Mouse (Mus musculus) thymus, postnatal 25 days (tissue): ENCODE measurements around the gene Fam133b.

ENCODE experiments used
- DNase-seq: peaks from one replicate; pipeline ENCODE4 v3.0.0; 2022

The Fam133b gene

DNA sequence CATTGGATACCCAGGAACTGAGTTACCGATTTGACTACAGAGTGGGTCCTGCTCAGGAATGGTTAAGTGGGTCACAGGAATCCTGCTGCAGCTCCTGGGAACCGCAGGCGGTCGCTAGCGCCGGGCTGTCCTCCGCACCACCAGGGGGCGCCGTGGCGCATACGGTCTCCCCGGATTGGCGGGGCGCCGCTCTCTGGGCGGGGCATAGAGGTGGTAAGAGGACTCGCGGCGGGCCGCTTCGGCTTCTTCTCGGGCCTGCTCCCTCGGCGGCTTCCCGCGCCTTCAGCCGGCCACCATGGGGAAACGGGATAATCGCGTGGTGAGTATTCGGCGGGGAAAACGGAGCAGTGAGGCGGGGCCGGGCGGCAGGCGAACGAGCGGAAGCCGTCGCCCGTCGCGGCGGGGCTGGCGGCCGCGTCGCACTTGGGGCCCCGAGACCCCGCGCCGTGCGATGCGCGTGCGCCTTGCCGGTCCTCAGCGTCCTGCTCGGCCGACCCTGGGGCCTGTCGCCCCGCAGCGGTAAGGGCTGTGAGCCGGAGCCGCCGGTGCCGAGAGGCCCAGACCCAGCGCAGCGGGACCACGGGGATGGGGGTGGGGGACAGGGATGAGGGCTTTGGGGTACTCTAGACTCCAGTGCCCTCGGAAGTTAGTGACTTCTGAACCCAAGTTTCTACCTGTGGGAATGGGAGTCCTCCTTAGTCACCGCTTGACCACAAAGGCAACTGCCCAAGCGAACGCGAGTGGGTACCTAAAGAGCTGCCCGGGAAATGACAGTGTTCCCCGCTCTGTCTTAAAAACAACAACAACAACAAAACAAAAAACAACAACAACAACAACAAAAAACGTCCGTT is at the start of gene Fam133b:
Fam133b (plus strand) TSS at position 205 of the 851 bp plus-strand sequence.
- peak; percentile 96 for DNase-seq

DNA sequence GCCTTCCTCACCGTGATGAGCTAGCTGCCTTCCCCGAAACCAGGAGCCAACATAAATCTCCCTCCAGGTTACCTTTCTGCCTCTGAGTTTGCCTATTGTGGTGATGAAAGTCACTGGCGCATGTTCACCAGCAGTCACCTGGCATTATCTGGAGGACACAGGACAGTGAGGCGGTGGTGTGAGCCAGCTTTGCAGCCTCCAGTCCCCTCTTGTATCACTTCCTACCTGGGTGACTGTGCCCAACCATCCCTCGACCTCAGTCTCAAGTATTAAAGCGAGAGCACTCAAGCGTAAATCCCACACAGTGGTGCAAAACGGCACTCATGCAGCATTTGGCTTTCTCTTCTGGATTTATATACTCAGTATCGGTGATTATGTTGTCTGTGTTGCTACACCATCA is 49.7 kb upstream of the Fam133b start:
- DNase-seq = no peak

DNA sequence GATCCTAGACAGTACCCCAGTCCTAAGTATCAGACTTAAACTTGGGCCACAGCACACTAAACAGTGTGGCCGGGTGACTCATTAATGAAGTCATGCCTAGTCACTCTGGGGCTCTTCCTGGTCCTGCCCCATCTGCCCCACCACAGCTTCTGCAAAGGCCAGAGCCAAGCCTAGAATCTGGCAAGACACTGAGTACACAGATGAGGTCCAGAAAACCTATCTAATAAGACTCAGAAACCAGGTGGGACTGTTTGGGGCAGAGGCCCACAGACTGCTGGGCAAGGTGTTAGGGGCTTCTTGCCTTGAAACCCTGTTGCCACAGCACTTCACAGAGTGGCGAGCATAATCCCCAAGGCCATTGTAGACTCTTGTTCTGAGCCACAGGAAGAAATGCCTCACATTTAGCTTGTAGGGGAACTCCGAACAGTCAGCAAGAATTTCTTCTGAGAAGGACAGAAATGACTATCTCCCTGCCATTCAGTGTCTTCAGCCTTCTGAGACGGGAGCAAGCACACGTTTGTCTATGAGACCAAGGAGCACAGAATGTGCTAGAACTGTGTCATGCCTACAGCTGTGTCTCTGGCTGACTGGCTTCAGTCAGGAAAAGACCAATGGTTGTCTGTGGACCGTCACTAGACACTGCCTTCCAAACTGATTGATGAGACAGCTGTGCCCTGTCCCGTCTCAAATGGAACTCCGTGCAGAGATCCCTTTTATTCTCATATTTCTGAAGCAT is 49.0 kb upstream of the Fam133b start:
- DNase-seq = no peak

DNA sequence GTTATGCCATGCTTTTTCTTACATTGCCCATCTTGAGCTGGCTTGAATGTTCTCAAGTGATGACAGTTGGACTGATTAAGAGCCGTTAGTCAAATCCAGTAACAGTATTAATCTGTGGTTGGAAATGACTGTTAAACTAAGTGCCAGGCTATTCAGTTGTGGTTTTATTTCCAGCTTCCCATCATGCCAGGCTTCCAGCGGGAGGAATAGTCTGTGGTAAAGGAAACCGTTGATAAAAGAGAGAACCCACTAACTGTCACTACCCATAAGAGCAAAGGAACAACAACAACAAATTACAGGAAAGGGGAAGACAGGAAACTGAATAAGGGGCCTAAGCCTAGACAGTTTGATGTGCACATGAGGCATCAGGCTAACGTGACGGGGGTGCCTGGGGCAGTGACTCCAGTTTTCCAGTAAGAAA is 46.1 kb upstream of the Fam133b start:
- peak; percentile 38 for DNase-seq

DNA sequence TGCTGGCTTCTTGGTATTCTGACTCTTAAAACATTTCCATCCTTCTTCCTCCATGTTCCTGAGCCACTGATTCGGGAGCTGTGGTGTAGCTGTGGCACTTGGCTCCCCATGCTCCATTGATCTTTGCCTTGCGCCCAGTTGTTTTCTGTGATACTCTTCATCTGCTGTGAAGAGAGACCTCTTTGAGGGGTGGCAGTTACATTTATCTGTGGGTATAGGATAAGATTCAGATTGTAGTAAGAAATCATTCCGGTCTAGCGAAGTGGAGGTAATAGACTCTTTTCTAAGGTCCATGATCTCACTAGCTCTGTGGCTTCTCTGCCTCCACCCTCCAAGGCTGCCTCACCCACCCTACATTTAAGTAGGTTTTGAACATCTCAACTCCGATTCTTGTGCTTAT is 43.3 kb upstream of the Fam133b start:
- DNase-seq = no peak

DNA sequence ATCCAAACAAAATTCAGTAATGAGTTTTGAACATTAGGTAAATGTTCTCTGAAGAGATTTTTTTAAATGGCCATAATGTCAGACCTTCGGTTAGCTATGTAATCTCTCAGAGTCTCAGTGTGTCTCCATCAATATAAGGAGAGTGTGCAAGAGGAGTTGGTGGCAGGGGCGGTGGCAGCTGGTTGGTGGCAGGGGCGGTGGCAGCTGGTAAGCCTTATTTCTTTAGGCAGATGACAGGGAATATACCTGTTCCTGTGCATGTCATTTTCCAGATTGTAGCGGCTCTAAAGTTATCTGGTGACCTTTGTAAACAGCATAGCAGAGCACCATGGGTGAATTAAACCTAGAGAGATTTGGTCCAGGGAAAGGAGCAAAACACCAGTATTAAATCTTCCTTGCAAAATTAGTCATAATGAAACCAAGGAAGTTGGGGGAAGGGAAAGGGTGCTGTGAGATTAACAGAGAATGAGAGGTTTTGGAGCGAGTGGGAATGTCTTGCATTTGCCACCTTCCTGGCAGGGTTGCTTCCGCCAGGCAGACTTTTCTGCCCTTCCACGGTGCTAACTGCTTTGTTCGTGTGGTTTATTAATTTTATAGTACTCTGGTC is 42.6 kb upstream of the Fam133b start:
- DNase-seq = no peak

DNA sequence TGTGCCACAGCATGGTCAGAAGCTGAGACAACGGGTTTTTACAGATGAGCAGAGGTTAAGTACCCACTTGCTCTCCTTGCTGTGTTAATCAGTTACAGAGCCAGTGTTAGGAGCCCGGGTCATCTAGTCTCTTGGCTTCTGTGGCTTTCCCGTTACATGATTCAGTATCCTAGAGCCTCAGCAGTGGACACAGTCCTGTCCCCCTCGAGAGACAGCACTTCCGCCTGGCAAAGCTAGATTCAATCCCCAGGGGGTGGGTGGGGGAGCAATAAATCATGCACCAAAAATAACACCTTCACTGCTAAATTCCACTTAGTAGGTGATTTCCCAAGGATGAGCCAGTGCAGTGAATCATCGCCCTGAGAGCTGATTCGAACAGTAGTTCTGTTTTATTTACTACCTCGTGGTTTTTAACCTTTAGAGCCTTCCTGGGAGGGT is 42.0 kb upstream of the Fam133b start:
- DNase-seq = no peak

DNA sequence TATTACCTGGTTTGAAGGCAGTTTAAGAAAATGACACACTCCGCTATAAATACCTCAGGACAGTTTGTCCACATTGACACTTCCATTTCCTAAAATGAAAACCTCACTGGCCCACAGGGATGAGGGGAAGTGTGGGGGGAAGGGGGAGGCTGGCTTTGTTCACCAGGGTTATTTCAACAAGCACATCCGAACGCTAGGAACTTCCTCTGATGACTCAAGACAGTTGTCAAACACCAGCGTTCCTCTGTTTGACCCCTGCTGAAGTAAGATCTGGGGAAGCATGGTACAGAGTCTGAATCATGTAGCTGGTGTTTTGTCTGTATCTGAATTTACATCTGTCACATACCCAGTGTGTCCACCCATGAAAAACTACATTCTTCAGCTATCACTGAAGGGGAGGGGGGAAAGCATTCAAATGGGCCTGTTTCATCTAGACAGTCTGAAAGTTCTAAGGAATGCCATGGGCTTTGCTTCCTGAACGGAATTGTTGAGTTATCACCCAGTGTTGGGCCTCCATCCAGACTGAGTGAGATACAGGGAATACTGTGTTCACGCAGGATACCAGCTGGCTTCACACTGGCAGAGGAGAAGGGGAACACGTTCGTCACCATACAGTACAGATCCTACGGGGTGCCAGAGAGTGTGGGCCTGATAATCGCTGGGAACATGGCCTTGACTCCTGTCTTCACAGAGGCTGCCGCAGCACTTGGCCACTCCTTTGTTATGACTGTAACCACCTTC is 40.9 kb upstream of the Fam133b start:
- peak; percentile 29 for DNase-seq

DNA sequence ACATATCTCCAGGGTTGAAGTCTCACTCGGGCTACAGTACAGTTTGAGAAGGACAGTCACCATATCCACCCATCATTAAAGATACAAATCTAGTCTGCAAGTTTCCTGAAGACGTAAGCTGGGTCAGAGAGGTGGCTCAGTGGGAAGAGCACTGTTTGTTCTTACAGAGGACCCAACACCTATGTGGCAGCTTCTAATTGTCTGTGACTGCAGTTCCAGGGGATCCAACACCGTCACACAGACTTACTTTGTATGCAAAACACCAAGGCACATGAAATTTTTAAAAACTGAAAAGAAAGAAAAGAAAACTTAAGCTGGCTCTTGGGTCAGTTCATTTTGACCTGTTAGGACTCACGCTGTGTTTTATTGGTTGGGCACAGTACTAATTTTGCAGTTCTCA is 40.3 kb upstream of the Fam133b start:
- no peak for DNase-seq

DNA sequence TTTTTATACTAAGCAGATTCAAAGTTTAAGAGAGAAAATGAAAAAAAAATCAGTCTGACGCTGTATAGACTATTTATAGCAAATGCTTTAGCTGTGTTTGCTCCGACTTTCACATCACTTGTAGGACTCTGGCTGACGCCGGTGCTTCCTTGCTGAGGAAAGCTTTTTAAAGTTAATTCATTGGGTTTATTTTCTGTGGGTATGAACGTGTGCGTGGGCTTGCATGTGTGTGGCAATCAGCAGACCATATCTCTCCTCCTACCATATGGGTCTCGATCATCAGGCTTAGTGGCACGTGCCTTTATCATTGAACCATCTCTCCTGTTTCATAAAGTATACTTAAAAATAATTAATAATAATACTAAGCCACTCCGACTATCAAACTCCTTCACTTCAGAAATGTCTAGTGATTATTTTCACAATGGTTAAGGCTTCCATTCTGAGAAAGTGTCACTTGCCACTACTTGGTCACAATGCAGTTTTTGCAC is 39.8 kb upstream of the Fam133b start:
- no peak for DNase-seq

DNA sequence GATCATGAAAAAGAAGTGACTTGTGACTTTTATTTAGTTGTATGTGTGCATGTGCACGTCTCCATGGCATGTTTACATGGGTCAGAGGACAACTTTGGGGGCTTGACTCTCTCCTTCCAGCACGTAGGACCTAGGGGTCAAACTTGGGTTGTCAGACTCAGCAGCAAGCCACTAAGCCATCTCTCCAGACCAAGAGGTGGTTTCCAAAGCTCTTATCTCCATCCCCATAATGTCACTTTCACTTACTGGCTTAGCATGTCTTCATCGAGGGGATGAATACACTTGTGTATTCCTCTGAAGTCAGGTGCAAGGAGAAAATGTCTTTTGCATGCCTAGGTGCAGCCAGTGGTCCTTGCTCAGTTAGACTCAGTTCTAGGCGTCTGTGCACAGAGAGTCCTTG is 39.2 kb upstream of the Fam133b start:
- DNase-seq = no peak

DNA sequence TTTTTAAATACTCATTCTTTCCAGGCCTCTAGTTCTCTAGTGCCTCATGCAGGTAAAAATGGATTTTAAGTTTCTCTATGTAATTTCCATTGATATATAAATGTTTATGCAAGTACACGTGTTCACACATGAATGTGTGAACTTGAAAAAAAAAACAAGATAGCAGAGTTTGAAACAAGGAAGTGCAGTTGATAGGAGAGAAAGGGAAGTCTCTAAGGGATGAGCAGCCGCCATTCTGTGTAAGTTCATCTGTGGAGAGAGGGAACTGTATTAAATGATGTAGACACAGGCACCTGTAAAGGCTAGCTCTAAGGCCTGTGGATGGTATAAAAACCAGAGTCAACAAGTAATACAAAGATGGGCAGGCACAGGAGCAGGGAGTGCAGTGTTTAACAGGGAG is 38.1 kb upstream of the Fam133b start:
- DNase-seq = no peak

DNA sequence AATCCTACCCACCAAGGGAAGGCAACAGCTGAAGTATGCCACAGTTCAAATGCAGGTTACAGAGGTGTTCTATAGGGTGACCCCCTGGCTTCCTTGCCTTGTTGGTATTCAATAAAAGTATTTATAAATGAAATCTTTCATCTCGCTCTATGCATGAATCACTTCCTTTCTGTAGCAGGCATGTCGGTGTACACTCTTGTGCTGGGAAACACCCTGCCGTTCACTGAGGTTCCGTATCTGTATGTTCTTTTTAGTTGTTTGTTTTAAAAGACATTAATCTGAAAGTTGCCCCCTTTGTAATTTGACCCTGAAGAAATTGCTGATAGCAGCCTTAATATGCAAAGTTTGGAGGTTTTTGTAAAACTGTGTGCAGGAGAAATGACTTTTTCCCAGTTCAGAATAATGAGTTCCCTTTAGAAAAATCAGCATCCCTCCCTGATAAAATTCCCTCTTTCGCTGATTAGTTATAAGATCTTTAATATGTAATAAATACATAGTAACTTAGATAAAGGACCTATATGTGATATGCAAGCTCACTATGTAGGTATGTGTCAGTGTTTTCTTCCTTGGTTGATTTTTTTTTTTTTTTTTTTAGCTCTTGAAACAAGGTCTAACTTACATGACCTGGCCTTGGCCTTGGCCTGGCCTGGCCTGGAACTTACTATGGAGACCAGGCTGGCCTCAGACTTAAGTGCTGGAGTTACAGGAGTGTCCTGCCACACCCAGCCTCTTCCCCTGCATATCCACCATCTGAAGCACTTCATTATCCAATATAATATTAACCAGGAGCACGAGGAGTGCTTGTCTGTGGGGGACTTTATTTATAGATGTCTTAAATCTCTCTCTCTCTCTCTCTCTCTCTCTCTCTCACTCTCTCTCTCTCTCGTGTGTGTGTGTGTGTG is 34.9 kb upstream of the Fam133b start:
- DNase-seq = no peak

DNA sequence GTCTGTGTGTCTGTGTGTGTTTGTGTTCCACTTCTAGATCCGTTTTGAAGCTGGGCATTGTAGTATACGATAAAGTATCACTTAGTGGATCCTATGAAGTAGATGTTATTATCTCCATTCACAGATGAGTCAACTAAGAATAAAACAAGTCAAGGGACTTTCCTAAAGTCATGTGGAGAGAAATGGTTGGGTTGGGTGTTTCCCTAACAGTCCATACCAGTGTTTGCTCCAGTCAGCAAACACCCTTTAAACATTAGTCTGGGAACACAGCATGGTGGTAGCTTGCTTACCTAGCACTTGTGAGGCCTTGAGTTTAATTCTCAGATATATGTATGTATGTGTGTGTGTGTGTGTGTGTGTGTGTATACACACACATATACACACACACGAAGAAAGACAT is 34.1 kb upstream of the Fam133b start:
- DNase-seq = no peak

DNA sequence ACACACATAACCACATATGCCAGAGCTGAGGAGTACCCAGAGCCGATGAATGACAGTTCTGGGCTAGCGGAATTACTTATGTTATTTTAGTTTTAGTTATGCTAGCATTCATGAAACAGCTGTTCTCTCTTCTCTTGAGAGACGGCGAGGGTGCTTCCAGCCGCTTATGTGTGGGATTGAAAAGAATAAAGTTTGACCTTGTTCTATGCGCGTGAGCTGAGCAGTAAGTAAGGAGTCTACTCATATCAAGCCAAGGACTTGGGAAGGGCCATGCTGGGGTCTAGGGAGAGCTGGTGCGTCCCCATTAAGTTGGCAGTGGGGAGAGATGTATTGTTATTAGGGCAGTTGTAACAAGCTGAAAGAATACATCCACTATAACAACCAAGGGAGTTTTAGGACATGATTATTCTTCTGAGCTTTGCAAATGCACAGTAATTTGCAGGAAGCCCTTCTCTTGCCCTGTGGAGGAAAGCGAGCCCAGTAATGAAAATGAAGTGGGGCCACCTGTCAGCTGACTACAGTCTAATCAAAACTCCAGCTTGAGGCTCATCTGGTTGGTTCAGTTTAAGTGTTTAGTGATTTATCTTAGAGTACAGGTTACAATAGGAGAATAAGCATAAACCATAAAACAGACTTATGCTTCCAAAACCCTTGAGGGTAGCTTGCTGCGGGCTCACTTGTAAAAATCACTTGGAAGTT is 32.4 kb upstream of the Fam133b start:
- no peak for DNase-seq

DNA sequence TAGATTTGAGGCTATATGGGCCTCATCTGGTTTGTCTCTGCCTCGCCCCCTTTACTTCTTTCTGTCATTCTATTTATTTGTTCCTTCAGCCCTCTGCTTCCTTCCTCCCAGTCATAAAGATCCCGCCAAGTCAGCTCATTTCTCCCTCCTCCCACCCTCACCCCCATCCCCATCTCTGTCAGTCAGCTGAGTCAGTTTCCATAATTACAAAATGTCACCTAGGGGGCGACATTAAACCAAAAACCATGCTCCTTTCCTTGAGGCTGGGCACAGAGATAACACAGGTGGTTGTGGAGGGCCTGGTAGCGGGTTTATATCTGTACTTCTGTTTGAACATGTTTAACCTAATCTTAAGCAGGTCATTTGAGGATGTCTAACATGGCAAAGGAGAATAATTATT is 31.0 kb upstream of the Fam133b start:
- peak; percentile 29 for DNase-seq

DNA sequence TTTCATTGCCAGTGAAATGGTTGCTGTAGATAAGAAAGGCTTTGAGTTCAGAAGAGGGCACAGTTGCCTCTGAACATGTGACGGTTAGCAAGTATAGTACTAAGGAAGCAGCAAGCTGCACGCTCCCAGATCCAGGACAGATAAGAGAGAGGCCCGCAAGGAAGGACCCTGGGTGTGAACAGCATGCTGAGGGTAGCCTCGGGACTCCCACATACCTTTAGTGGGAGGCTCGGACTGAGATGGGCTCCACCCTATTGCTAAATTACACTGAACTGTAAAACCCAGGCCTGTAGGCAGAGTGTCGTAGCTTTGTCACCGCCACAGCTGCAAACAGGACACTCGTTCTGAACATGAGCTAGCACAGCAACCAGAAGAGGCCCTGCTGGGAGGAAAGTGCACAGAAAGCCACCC is 28.7 kb upstream of the Fam133b start:
- no peak for DNase-seq

DNA sequence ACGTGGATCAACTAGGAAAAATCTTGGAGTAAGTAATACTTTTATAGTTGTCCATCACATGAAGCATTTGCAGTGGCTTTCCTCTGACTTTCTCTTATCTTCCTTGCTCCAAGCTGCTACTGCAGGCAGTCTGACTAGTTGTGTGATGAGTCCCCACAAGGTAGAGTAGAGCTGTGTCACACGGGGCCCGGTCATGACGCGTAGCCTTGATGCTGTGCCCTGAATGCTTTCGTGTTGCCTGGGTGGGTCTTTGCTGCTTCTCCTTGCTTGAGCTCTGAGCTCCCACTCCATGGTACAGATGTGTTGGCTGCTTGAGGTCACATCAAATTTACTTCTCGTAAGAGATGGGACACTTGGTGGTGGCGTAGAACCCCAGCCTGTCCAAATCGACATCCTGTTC is 28.2 kb upstream of the Fam133b start:
- DNase-seq = no peak

DNA sequence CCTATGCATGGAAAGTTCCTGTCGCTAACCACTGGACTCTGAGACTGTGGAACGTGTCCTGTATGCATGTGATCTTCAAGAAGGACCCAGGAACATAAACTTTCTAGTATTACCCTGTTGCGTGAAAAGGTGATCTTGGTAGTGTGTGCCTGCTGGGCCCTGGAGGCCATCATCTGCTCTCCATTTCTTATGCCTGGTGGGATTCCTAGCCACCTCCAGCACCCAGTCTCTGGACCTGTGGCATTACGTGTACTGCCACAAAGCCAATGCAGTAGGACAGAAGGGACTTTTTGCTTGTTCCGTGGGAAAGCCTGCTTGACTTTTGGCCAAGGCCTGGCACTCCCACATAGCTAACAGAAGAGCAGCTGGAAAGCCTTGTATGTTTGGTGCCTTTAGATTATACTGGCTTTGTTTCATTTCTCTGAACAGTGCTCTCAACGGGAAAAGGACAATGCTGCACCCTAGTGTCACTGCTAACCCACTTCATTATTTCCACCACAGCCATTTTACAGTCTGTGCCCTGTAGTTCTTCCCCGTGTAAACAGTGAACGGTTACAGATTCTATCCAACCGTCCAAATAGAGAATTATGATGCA is 27.1 kb upstream of the Fam133b start:
- peak; percentile 42 for DNase-seq

DNA sequence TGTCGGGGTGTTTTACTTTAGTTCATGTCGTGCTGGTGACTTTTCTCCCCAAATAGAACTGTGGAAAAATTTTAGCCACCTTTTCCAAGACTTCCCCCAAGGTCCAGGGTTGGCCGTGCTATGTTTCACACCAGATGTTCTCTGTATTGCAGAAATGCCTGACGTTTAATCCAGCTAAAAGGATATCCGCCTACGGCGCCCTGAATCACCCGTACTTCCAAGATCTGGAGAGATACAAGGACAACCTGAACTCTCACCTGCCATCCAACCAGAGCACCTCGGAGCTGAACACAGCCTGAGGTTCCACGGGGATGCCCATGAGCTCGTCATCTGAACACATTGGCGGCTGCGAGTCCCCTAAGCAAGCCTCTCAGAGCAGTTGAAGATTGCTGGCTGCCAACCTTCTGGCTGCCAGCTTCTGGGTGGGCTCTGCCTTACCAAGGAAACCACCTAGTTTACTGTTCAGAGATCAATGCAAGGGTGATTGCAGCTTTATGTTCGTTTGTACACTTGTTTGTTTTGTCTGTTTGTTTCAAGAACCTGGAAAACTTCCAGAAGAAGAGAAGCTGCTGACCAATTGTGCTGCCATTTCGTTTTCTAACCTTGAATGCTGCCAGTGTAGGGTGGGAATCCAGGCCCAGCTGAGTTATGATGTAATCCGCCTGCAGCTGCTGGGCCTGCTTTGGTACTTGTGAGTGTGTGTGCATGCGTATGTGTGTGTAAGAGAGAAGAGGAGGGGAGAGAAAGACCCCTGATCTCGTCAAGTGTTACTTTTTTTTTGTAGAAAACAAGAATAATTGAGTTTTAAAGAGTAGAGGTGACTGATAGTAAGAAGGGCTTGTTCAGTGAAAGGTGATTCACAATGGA is 22.9 kb upstream of the Fam133b start:
- DNase-seq = no peak
